Mouse (Mus musculus) megakaryocyte, embryonic 14.5 days (primary cell): ENCODE results near the gene Klf14.

ENCODE experiments used
- FLI1 ChIP-seq: IDR thresholded peaks from 2 replicates; pipeline ENCODE4 v1.6.1; 2012; ENCODE audit warnings: low read length, inconsistent platforms, mixed read lengths
- GATA1 ChIP-seq: IDR thresholded peaks from 3 replicates; pipeline ENCODE4 v1.6.1; 2012; ENCODE audit warnings: mixed read lengths, low read length, inconsistent platforms, borderline replicate concordance

GRCm38 (mm10) chr6:30921826-30922225, 37.1 kb downstream of the Klf14 start:
- TF ChIP-seq GATA1 (no peak), FLI1 (no peak)
